In the genomic region with DNA sequence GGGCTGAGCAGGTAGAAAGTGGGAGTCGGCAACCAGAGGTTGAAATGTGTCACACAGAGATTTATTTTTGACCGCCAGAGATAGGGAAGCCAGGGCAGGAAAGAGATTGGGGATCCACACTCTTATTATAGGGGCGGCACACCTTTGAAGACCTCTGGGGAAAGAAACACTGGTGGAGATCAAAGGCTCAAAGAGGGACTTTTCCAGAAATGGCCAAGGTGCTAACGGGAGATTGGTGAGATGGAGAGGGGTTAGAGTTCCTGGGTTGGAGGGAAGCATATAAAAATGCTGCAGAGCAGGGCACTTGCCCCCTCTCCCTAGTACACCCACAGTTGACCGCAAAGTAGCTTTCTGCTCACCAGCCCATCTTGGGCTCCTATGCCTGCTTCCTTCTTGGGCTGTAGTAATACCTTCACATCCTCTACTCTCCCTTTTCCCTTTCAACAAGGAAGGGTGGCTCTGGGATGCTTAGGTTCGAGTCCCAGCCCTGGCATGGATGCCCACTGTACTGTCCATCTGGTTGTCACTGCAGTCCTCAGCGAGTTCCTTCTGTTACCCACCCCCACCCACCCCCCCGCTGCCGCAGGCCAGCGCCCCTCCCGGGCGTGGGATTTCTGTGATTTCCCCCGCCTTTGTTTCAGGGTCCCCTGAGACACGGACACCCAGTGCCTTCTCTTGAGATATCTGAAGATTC, we compare ENCODE assay signal across 8 mouse cellular contexts. TPM values are rescaled to one million over a fixed set of nuclear protein-coding genes. Genes with fewer than 3 reads are reported as not detected.
DNase-seq lines count a peak whose midpoint lies in the region; ATAC-seq lines count a peak whose summit lies in the region.

No protein-coding gene starts in this region.

- no peaks in the 10 kb centered on the region for H3K36me3 ChIP-seq in megakaryocyte, embryonic 14.5 days (replicated peaks; ENCODE audit: low read length)
- H3K36me3 ChIP-seq in limb, embryonic 15.5 days = peaks cover 8% of the 10 kb centered on the region; the same call in 1 of the 2 replicates
- peaks cover 2% of the 10 kb centered on the region; the same call in 1 of the 2 replicates for H3K36me3 ChIP-seq in stomach, embryonic 16.5 days (ENCODE audit: control insufficient read depth, insufficient read depth, low read length)

- peaks cover 15% of the 10 kb centered on the region for H3K9me3 ChIP-seq in megakaryocyte, embryonic 14.5 days
- H3K9me3 ChIP-seq in limb, embryonic 15.5 days = no peaks in the 10 kb centered on the region
- H3K9me3 ChIP-seq in stomach, embryonic 16.5 days (replicated peaks; ENCODE audit: control insufficient read depth, low read length) = no peaks in the 10 kb centered on the region

- ATAC-seq in cerebellum, adult (ENCODE audit: insufficient number of reproducible peaks, low FRiP score, low TSS enrichment) = peak; percentile 47; the same call in 1 of the 2 replicates
- no peak for ATAC-seq in megakaryocyte, adult 5-6 weeks (ENCODE audit: poor library complexity, severe bottlenecking)
- ATAC-seq in limb, embryonic 15.5 days (ENCODE audit: insufficient number of reproducible peaks, low FRiP score, low TSS enrichment, low read depth) = no peak
- ATAC-seq in stomach, embryonic 16.5 days (ENCODE audit: insufficient read depth, low FRiP score) = no peak

- peak overlapping the region; percentile 91 for H3K9ac ChIP-seq in limb, embryonic 15.5 days
- peak overlapping the region; percentile 92 for H3K9ac ChIP-seq in stomach, embryonic 16.5 days (ENCODE audit: low read length)

- H3K27me3 ChIP-seq in megakaryocyte, embryonic 14.5 days (replicated peaks) = peaks cover 46% of the 10 kb centered on the region
- no peaks in the 10 kb centered on the region for H3K27me3 ChIP-seq in limb, embryonic 15.5 days
- H3K27me3 ChIP-seq in stomach, embryonic 16.5 days (ENCODE audit: control insufficient read depth, insufficient read depth, low read length) = no peaks in the 10 kb centered on the region

- H3K27ac ChIP-seq in limb, embryonic 15.5 days = peak overlapping the region; percentile 94
- H3K27ac ChIP-seq in stomach, embryonic 16.5 days (ENCODE audit: low read length) = no peak overlapping the region

- H3K4me1 ChIP-seq in megakaryocyte, embryonic 14.5 days = peaks cover 12% of the 10 kb centered on the region
- H3K4me1 ChIP-seq in limb, embryonic 15.5 days = peaks cover 26% of the 10 kb centered on the region
- peaks cover 22% of the 10 kb centered on the region for H3K4me1 ChIP-seq in stomach, embryonic 16.5 days (ENCODE audit: control insufficient read depth, insufficient read depth, low read length)

- H3K4me2 ChIP-seq in limb, embryonic 15.5 days = peak overlapping the region; percentile 61
- peak overlapping the region; percentile 62 for H3K4me2 ChIP-seq in stomach, embryonic 16.5 days (ENCODE audit: low read depth, low read length)

- WGBS in limb, embryonic 15.5 days = 30% methylated on average over 14 of the region's 14 CpGs
- WGBS in stomach, embryonic 16.5 days = 30% methylated on average over 14 of the region's 14 CpGs

- H3K4me3 ChIP-seq in megakaryocyte, embryonic 14.5 days (replicated peaks) = peak overlapping the region; percentile 90
- H3K4me3 ChIP-seq in limb, embryonic 15.5 days = peak overlapping the region; percentile 81
- peak overlapping the region; percentile 91 for H3K4me3 ChIP-seq in stomach, embryonic 16.5 days (replicated peaks; ENCODE audit: low read length)

- no peak for DNase-seq in cerebellum, adult 11-12 months
- DNase-seq in MN1 (ENCODE audit: low spot score) = no peak
- DNase-seq in spleen, adult 18-20 months = no peak

RNA-seq across cellular contexts. Expression of a gene that starts 0.4 kb away (rescaled TPM):
- polyA plus RNA-seq in megakaryocyte, embryonic 14.5 days (2012; ENCODE audit: insufficient read depth, low replicate concordance) = not detected in 2 replicates
- total RNA-seq in megakaryocyte, adult 5-6 weeks (2015) = 0.16 and 1.1 TPM in 2 replicates
- 0.44 and 0.89 TPM in 2 replicates for total RNA-seq in megakaryocyte, adult 5-6 weeks (2017)
- polyA plus RNA-seq in limb, embryonic 15.5 days (2015; fragmentation: Nextera tagmentation; extraction: Ambion mirVana) = 835 and 854 TPM in 2 replicates
- polyA plus RNA-seq in stomach, embryonic 16.5 days (2015; fragmentation: Nextera tagmentation; extraction: Ambion mirVana) = 417 and 440 TPM in 2 replicates

Comparison
In these comparisons a context has a peak if more than half of its experiments do, and no peak if none do; other contexts are left out.
1. RNA of a gene that starts 0.4 kb away (polyA plus RNA-seq): 835 to 854 TPM in limb, embryonic 15.5 days and 417 to 440 TPM in stomach, embryonic 16.5 days; not detected in megakaryocyte, embryonic 14.5 days; every median in the first group is over 100 times any median in the second.
2. Peak in every context shown above with its lines, with median percentiles within 50 percentile points of each other: H3K4me3 ChIP-seq.